Mouse (Mus musculus): ENCODE results near the gene Cd84. TPM values are rescaled to one million over a fixed set of nuclear protein-coding genes. Genes with fewer than 3 reads are reported as not detected.
"Not testable (repeated sequence)": the region's sequence is repeated elsewhere in the genome, so short reads cannot be mapped to it uniquely, and the experiment has no call there.

Gene Cd84
- polyA plus RNA-seq, 1 experiment from 2014 or later: 1.2 TPM

GRCm38 (mm10) chr1:171886989-171887388 is 47.5 kb downstream of the Cd84 start:
- Histone ChIP-seq H3K27me3 (ENCODE audit: control insufficient read depth, insufficient read depth, low read length) (no peaks in the 10 kb centered on the region), H3K9me3 (ENCODE audit: control insufficient read depth, low read length) (no peaks in the 10 kb centered on the region), H3K4me3 (ENCODE audit: low read length) (no peak overlapping the region), H3K4me2 (replicated peaks; ENCODE audit: low read depth, low read length) (no peak overlapping the region), H3K4me1 (ENCODE audit: control insufficient read depth, insufficient read depth, low read length) (no peaks in the 10 kb centered on the region), H3K9ac (ENCODE audit: low read depth, low read length) (no peak overlapping the region), H3K27ac (ENCODE audit: low read depth, low read length) (no peak overlapping the region), H3K36me3 (ENCODE audit: control insufficient read depth, insufficient read depth, low read length) (no peaks in the 10 kb centered on the region)
- ATAC-seq (ENCODE audit: low FRiP score, low TSS enrichment): no peak
- WGBS: 82% methylated on average over 1 of the region's 1 CpGs

GRCm38 (mm10) chr1:171895364-171895763 is 55.9 kb downstream of the Cd84 start, which contains the start of gene Gm10521:
TSS of gene Gm10521 (plus strand) at chr1:171895664.
- not testable (repeated sequence) for H3K9me3 ChIP-seq (ENCODE audit: control insufficient read depth, low read length); H3K9ac ChIP-seq (ENCODE audit: low read depth, low read length); H3K27me3 ChIP-seq (ENCODE audit: control insufficient read depth, insufficient read depth, low read length); ATAC-seq (ENCODE audit: low FRiP score, low TSS enrichment); H3K27ac ChIP-seq (ENCODE audit: low read depth, low read length); H3K4me1 ChIP-seq (ENCODE audit: control insufficient read depth, insufficient read depth, low read length); H3K36me3 ChIP-seq (ENCODE audit: control insufficient read depth, insufficient read depth, low read length); H3K4me2 ChIP-seq (replicated peaks; ENCODE audit: low read depth, low read length); H3K4me3 ChIP-seq (ENCODE audit: low read length)
- 77% methylated on average over 5 of the region's 5 CpGs for WGBS

GRCm38 (mm10) chr1:171904011-171904410 is 64.5 kb downstream of the Cd84 start:
- 81% methylated on average over 1 of the region's 1 CpGs for WGBS
- Histone ChIP-seq H3K4me3 (ENCODE audit: low read length) (no peak overlapping the region), H3K4me2 (replicated peaks; ENCODE audit: low read depth, low read length) (no peak overlapping the region), H3K4me1 (ENCODE audit: control insufficient read depth, insufficient read depth, low read length) (no peaks in the 10 kb centered on the region), H3K9ac (ENCODE audit: low read depth, low read length) (no peak overlapping the region), H3K27ac (ENCODE audit: low read depth, low read length) (no peak overlapping the region), H3K9me3 (ENCODE audit: control insufficient read depth, low read length) (no peaks in the 10 kb centered on the region), H3K36me3 (ENCODE audit: control insufficient read depth, insufficient read depth, low read length) (no peaks in the 10 kb centered on the region), H3K27me3 (ENCODE audit: control insufficient read depth, insufficient read depth, low read length) (no peaks in the 10 kb centered on the region)
- no peak for ATAC-seq (ENCODE audit: low FRiP score, low TSS enrichment)

- Histone ChIP-seq H3K9ac (ENCODE audit: low read depth, low read length) (no peak overlapping the region), H3K4me3 (ENCODE audit: low read length) (no peak overlapping the region), H3K9me3 (ENCODE audit: control insufficient read depth, low read length) (no peaks in the 10 kb centered on the region), H3K4me2 (replicated peaks; ENCODE audit: low read depth, low read length) (no peak overlapping the region), H3K27me3 (ENCODE audit: control insufficient read depth, insufficient read depth, low read length) (no peaks in the 10 kb centered on the region), H3K27ac (ENCODE audit: low read depth, low read length) (no peak overlapping the region), H3K36me3 (ENCODE audit: control insufficient read depth, insufficient read depth, low read length) (no peaks in the 10 kb centered on the region), H3K4me1 (ENCODE audit: control insufficient read depth, insufficient read depth, low read length) (no peaks in the 10 kb centered on the region)
- WGBS: 83% methylated on average over 13 of the region's 13 CpGs
- ATAC-seq (ENCODE audit: low FRiP score, low TSS enrichment): no peak
Observed at GRCm38 (mm10) chr1:171915638-171916458, 76.4 kb downstream of the Cd84 start.

GRCm38 (mm10) chr1:171917305-171918039 is 78.0 kb downstream of the Cd84 start, which contains the start of gene Slamf6:
TSS of gene Slamf6 (plus strand) at chr1:171917515.
- 86% methylated on average over 14 of the region's 14 CpGs for WGBS
- ATAC-seq (ENCODE audit: low FRiP score, low TSS enrichment): no peak
- no peaks in the 10 kb centered on the region for H3K9me3 ChIP-seq (ENCODE audit: control insufficient read depth, low read length)
- H3K4me1 ChIP-seq (ENCODE audit: control insufficient read depth, insufficient read depth, low read length): no peaks in the 10 kb centered on the region
- no peak within 1 kb of the TSS for H3K4me2 ChIP-seq (replicated peaks; ENCODE audit: low read depth, low read length)
- no peak within 1 kb of the TSS for H3K9ac ChIP-seq (ENCODE audit: low read depth, low read length)
- no peaks in the 10 kb centered on the region for H3K36me3 ChIP-seq (ENCODE audit: control insufficient read depth, insufficient read depth, low read length)
- no peaks in the 10 kb centered on the region for H3K27me3 ChIP-seq (ENCODE audit: control insufficient read depth, insufficient read depth, low read length)
- H3K27ac ChIP-seq (ENCODE audit: low read depth, low read length): no peak within 1 kb of the TSS
- no peak within 1 kb of the TSS for H3K4me3 ChIP-seq (ENCODE audit: low read length)

- H3K4me3 ChIP-seq (ENCODE audit: low read length): no peak overlapping the region
- no peaks in the 10 kb centered on the region for H3K36me3 ChIP-seq (ENCODE audit: control insufficient read depth, insufficient read depth, low read length)
- 86% methylated on average over 12 of the region's 12 CpGs for WGBS
- H3K4me2 ChIP-seq (replicated peaks; ENCODE audit: low read depth, low read length): no peak overlapping the region
- no peaks in the 10 kb centered on the region for H3K4me1 ChIP-seq (ENCODE audit: control insufficient read depth, insufficient read depth, low read length)
- H3K27me3 ChIP-seq (ENCODE audit: control insufficient read depth, insufficient read depth, low read length): no peaks in the 10 kb centered on the region
- no peak for ATAC-seq (ENCODE audit: low FRiP score, low TSS enrichment)
- no peak overlapping the region for H3K9ac ChIP-seq (ENCODE audit: low read depth, low read length)
- no peaks in the 10 kb centered on the region for H3K9me3 ChIP-seq (ENCODE audit: control insufficient read depth, low read length)
- H3K27ac ChIP-seq (ENCODE audit: low read depth, low read length): no peak overlapping the region
Observed at GRCm38 (mm10) chr1:171918136-171918920, 78.8 kb downstream of the Cd84 start.

GRCm38 (mm10) chr1:171919193-171919592 is 79.7 kb downstream of the Cd84 start:
- H3K4me1 ChIP-seq (ENCODE audit: control insufficient read depth, insufficient read depth, low read length): no peaks in the 10 kb centered on the region
- no peaks in the 10 kb centered on the region for H3K36me3 ChIP-seq (ENCODE audit: control insufficient read depth, insufficient read depth, low read length)
- peak; percentile 49; the same call in 1 of the 2 replicates for ATAC-seq (ENCODE audit: low FRiP score, low TSS enrichment)
- no peaks in the 10 kb centered on the region for H3K27me3 ChIP-seq (ENCODE audit: control insufficient read depth, insufficient read depth, low read length)
- no peaks in the 10 kb centered on the region for H3K9me3 ChIP-seq (ENCODE audit: control insufficient read depth, low read length)
- H3K9ac ChIP-seq (ENCODE audit: low read depth, low read length): no peak overlapping the region
- no peak overlapping the region for H3K27ac ChIP-seq (ENCODE audit: low read depth, low read length)
- H3K4me3 ChIP-seq (ENCODE audit: low read length): no peak overlapping the region
- 62% methylated on average over 5 of the region's 5 CpGs for WGBS
- H3K4me2 ChIP-seq (replicated peaks; ENCODE audit: low read depth, low read length): no peak overlapping the region

GRCm38 (mm10) chr1:171919901-171920510 is 80.5 kb downstream of the Cd84 start:
- no peak overlapping the region for H3K4me3 ChIP-seq (ENCODE audit: low read length)
- no peak overlapping the region for H3K4me2 ChIP-seq (replicated peaks; ENCODE audit: low read depth, low read length)
- no peaks in the 10 kb centered on the region for H3K36me3 ChIP-seq (ENCODE audit: control insufficient read depth, insufficient read depth, low read length)
- no peak overlapping the region for H3K9ac ChIP-seq (ENCODE audit: low read depth, low read length)
- no peaks in the 10 kb centered on the region for H3K4me1 ChIP-seq (ENCODE audit: control insufficient read depth, insufficient read depth, low read length)
- no peak overlapping the region for H3K27ac ChIP-seq (ENCODE audit: low read depth, low read length)
- no peak for ATAC-seq (ENCODE audit: low FRiP score, low TSS enrichment)
- H3K9me3 ChIP-seq (ENCODE audit: control insufficient read depth, low read length): no peaks in the 10 kb centered on the region
- WGBS: 79% methylated on average over 6 of the region's 6 CpGs
- no peaks in the 10 kb centered on the region for H3K27me3 ChIP-seq (ENCODE audit: control insufficient read depth, insufficient read depth, low read length)

Data from kidney, embryonic 14.5 days (tissue).